Mouse (Mus musculus) MEL (cell line): ENCODE results near the gene Fdxr. TPM values are rescaled to one million over a fixed set of nuclear protein-coding genes. Genes with fewer than 3 reads are reported as not detected.

Experiments
- DNase-seq: peaks from one replicate; pipeline ENCODE4 v3.0.0; 2011; ENCODE audit warnings: low read depth, low spot score
- H3K27ac ChIP-seq: 2 replicates; pipeline ENCODE4 v1.5.1; 2012; ENCODE audit warnings: low read depth, mild to moderate bottlenecking, control low read depth, low read length, moderate library complexity; ENCODE audit not compliant: control insufficient read depth
- H3K27me3 ChIP-seq, 2 experiments: fragments of 150-350 bp in 1 of 2; sonication (generic) in 1 of 2; 2 replicates each; pipeline ENCODE4 v1.6.1; 2012; ENCODE audit warnings: low read length in 2 of 2, mild to moderate bottlenecking in 2 of 2, improper control_type of control experiment in 1 of 2, moderate library complexity in 1 of 2; ENCODE audit not compliant: insufficient read depth in 2 of 2, control insufficient read depth in 1 of 2
- H3K36me3 ChIP-seq, 2 experiments: 2 replicates each; pipeline ENCODE4 v1.6.1; 2012 to 2014; ENCODE audit warnings: low read length in 2 of 2, improper control_type of control experiment in 1 of 2, inconsistent platforms in 1 of 2, mild to moderate bottlenecking in 1 of 2; ENCODE audit not compliant: insufficient read depth in 2 of 2, control insufficient read depth in 1 of 2
- H3K4me1 ChIP-seq, 2 experiments: fragments of 150-350 bp in 1 of 2; sonication (generic) in 1 of 2; 2 replicates each; pipeline ENCODE4 v1.6.1; 2012; ENCODE audit warnings: low read length in 2 of 2, improper control_type of control experiment in 1 of 2, mild to moderate bottlenecking in 1 of 2; ENCODE audit not compliant: insufficient read depth in 2 of 2, control insufficient read depth in 1 of 2
- H3K4me3 ChIP-seq, 2 experiments: fragments of 150-350 bp in 1 of 2; sonication (generic) in 1 of 2; 2 replicates each; pipeline ENCODE4 v1.5.1; 2012; ENCODE audit warnings: low read depth in 2 of 2, low read length in 2 of 2, mild to moderate bottlenecking in 2 of 2, moderate library complexity in 2 of 2, control low read depth in 1 of 2, improper control_type of control experiment in 1 of 2; ENCODE audit not compliant: control insufficient read depth in 1 of 2, insufficient read depth in 1 of 2
- H3K79me2 ChIP-seq: 2 replicates; pipeline ENCODE4 v1.6.1; 2012; ENCODE audit warnings: mild to moderate bottlenecking, low read length, moderate library complexity; ENCODE audit not compliant: control insufficient read depth, poor library complexity, insufficient read depth
- H3K9ac ChIP-seq: 2 replicates; pipeline ENCODE4 v1.6.1; 2012; ENCODE audit warnings: low read depth, mild to moderate bottlenecking, control low read depth, low read length, moderate library complexity; ENCODE audit not compliant: control insufficient read depth, poor library complexity, severe bottlenecking
- H3K9me3 ChIP-seq: fragments of 150-350 bp; sonication (generic); replicated peaks from 2 replicates; pipeline ENCODE4 v1.6.1; 2012; ENCODE audit warnings: mild to moderate bottlenecking, low read length, improper control_type of control experiment, moderate library complexity; ENCODE audit not compliant: insufficient read depth
- BHLHE40 ChIP-seq: IDR thresholded peaks from 2 replicates; pipeline ENCODE4 v1.6.1; 2012; ENCODE audit warnings: low read depth, mild to moderate bottlenecking, inconsistent platforms, low read length, improper control_type of control experiment, borderline replicate concordance
- ETS1 ChIP-seq: IDR thresholded peaks from 2 replicates; pipeline ENCODE4 v1.6.1; 2012; ENCODE audit warnings: low read depth, mild to moderate bottlenecking, inconsistent platforms, low read length, improper control_type of control experiment, moderate library complexity
- MAFK ChIP-seq: IDR thresholded peaks from 2 replicates; pipeline ENCODE4 v1.6.1; 2011; ENCODE audit warnings: low read depth, mild to moderate bottlenecking, low read length, improper control_type of control experiment, borderline replicate concordance
- MAX ChIP-seq: IDR thresholded peaks from 2 replicates; pipeline ENCODE4 v1.6.1; 2011; ENCODE audit warnings: low read length, improper control_type of control experiment
- MYB ChIP-seq: IDR thresholded peaks from 2 replicates; pipeline ENCODE4 v1.6.1; 2011; ENCODE audit warnings: mild to moderate bottlenecking, low read depth, low read length, improper control_type of control experiment
- MYC ChIP-seq: IDR thresholded peaks from 2 replicates; pipeline ENCODE4 v1.6.1; 2011; ENCODE audit warnings: low read depth, mild to moderate bottlenecking, low read length, improper control_type of control experiment, moderate library complexity
- NELFE ChIP-seq: IDR thresholded peaks from 2 replicates; pipeline ENCODE4 v1.6.1; 2011; ENCODE audit warnings: low read depth, low read length, improper control_type of control experiment
- POLR2AphosphoS2 ChIP-seq: IDR thresholded peaks from 2 replicates; pipeline ENCODE4 v1.6.1; 2011; ENCODE audit warnings: low read length, improper control_type of control experiment
- RCOR1 ChIP-seq: IDR thresholded peaks from 2 replicates; pipeline ENCODE4 v1.6.1; 2012; ENCODE audit warnings: low read depth, mild to moderate bottlenecking, inconsistent platforms, low read length, improper control_type of control experiment
- SIN3A ChIP-seq: IDR thresholded peaks from 2 replicates; pipeline ENCODE4 v1.6.1; 2012; ENCODE audit warnings: low read length, improper control_type of control experiment, inconsistent platforms
- SMC3 ChIP-seq: IDR thresholded peaks from 2 replicates; pipeline ENCODE4 v1.6.1; 2011; ENCODE audit warnings: low read depth, low read length, improper control_type of control experiment
- UBTF ChIP-seq: IDR thresholded peaks from 2 replicates; pipeline ENCODE4 v1.6.1; 2012; ENCODE audit warnings: low read depth, mild to moderate bottlenecking, inconsistent platforms, low read length, improper control_type of control experiment, moderate library complexity, borderline replicate concordance; ENCODE audit not compliant: insufficient read depth
- USF1 ChIP-seq: IDR thresholded peaks from 2 replicates; pipeline ENCODE4 v1.6.1; 2014; ENCODE audit warnings: low read depth, mild to moderate bottlenecking, inconsistent platforms, low read length, improper control_type of control experiment, moderate library complexity
- USF2 ChIP-seq, 2 experiments: IDR thresholded peaks; 2 replicates each; pipeline ENCODE4 v1.6.1; 2011 to 2012; ENCODE audit warnings: improper control_type of control experiment in 2 of 2, low read length in 2 of 2, borderline replicate concordance in 1 of 2, inconsistent platforms in 1 of 2, low read depth in 1 of 2, mild to moderate bottlenecking in 1 of 2; ENCODE audit not compliant: insufficient read depth in 1 of 2
- ZC3H11A ChIP-seq: IDR thresholded peaks from 2 replicates; pipeline ENCODE4 v1.6.1; 2012; ENCODE audit warnings: low read depth, mild to moderate bottlenecking, inconsistent platforms, low read length, improper control_type of control experiment
- ZKSCAN1 ChIP-seq: IDR thresholded peaks from 2 replicates; pipeline ENCODE4 v1.6.1; 2012; ENCODE audit warnings: low read depth, mild to moderate bottlenecking, inconsistent platforms, low read length, improper control_type of control experiment, moderate library complexity
- ZMIZ1 ChIP-seq: IDR thresholded peaks from 2 replicates; pipeline ENCODE4 v1.6.1; 2012; ENCODE audit warnings: low read depth, mild to moderate bottlenecking, inconsistent platforms, low read length, improper control_type of control experiment, moderate library complexity
- ZNF384 ChIP-seq: IDR thresholded peaks from 2 replicates; pipeline ENCODE4 v1.6.1; 2012; ENCODE audit warnings: low read depth, mild to moderate bottlenecking, inconsistent platforms, low read length, improper control_type of control experiment
- polyA plus RNA-seq, 2 experiments: library from polyadenylated mRNA; stranded (reverse) in 1 of 2; unstranded in 1 of 2; fragments of >175 nt in 1 of 2; fragments of >200 nt in 1 of 2; gene quantifications; 2 replicates each; pipeline versions ENCODE4 v1.2.1 to v1.2.4; 2012; ENCODE audit warnings: low replicate concordance in 2 of 2, low read depth in 1 of 2; ENCODE audit not compliant: insufficient read length in 2 of 2, insufficient read depth in 1 of 2, missing spikeins in 1 of 2
- total RNA-seq: library from RNA; depleted of rRNA; stranded (reverse); fragments of 300-350 nt; gene quantifications from 2 replicates; pipeline ENCODE4 v1.2.3, GENCODE M21; 2012

Gene Fdxr
- total and polyA plus RNA-seq, 3 experiments: 32.7 to 37.7 TPM; not detected in 1

DNA sequence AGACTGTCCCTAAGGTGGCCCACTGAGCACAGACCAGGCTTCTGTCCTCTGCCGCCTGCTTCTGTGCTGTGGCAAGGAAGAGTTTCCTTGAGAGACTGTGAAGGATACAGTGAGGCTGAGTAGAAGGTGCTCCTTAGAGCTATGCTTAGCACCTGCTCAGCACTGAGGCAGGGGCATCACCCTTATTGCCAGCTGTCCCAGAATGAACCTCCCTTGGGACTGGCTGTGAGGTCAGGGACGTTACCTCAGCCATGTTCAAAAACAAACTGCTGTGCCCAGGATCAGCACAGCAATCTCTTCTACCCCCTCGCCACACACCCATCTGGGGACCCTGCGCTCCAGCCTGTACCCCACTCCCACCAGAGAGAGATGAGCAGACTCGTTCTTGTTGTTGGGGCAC is 44.0 kb downstream of the Fdxr start:
- DNase-seq: no peak
- Histone ChIP-seq H3K9ac (no peak overlapping the region), H3K9me3 (no peaks in the 10 kb centered on the region), H3K36me3 (no peaks in the 10 kb centered on the region; a peak in 1 of 4 replicates), H3K4me3 (no peak overlapping the region), H3K79me2 (no peaks in the 10 kb centered on the region), H3K4me1 (no peaks in the 10 kb centered on the region), H3K27ac (no peak overlapping the region), H3K27me3 (no peaks in the 10 kb centered on the region)
- TF ChIP-seq SIN3A (no peak), UBTF (no peak), BHLHE40 (no peak), ZMIZ1 (no peak), MAX (no peak), ETS1 (no peak)

DNA sequence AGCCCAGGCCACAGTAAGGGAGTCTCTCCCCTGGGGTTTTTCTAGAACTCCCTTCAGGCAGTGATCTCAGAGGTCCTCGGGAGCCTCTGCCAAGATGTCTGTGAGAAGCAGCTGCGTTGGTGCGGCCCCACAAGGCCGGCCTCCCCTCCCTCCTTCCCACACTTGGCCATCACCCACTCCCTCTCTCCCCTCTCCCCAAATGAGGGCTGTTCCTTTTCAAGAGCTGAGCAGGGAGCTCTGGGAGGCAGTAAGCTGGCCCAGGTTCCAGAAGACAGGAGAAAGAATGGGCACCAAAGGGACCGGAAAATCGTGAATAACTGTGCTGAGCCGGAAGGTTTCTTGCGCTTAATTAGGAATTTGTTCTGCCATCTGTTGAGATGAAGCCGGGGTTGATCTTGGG is 44.9 kb downstream of the Fdxr start:
- no peaks in the 10 kb centered on the region for H3K4me1 ChIP-seq
- H3K36me3 ChIP-seq: no peaks in the 10 kb centered on the region; a peak in 1 of 4 replicates
- H3K4me3 ChIP-seq: no peak overlapping the region

DNA sequence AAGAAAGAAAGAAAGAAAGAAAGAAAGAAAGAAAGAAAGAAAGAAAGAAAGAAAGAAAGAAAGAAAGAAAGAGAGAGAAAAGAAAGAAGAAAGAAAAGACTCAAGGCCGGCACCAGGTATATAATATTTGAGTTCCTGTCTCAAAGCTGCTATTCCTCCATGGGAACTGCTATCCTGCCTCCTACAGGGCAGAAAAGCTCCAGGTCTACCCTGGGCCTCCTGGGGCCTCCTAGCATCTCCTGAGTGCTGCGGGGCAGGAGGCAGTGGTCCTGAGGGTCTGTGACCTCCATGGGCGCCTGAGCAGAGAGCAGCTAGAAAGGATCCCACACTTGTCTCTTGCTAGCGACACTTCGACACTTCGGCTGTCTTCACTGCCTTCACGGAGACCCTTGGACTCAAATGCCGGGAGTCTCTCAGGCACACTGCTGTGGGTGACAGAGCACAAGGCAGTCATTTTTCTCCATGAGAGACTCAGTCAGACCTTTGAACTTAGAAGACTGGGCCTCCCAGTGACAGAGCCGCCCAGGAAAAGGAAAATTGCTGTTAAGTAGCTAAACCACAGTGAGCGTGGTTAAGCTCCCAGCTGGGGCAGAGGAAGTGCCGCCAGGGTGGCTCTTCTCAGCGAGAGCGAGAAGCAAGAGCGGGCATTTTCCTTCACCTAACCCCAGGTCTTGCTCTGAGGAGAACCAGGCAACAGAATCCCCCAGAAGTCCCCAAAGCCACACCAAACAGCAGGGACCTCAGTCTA is 45.5 kb downstream of the Fdxr start:
- no peaks in the 10 kb centered on the region for H3K9me3 ChIP-seq
- H3K4me3 ChIP-seq: no peak overlapping the region
- H3K9ac ChIP-seq: no peak overlapping the region
- H3K4me1 ChIP-seq: peaks cover 0 to 3% of the 10 kb centered on the region in 2 experiments; a peak in 2 of 4 replicates
- H3K27me3 ChIP-seq: no peaks in the 10 kb centered on the region
- no peaks in the 10 kb centered on the region; a peak in 1 of 4 replicates for H3K36me3 ChIP-seq
- no peaks in the 10 kb centered on the region for H3K79me2 ChIP-seq
- no peak for DNase-seq
- no peak overlapping the region for H3K27ac ChIP-seq
- TF ChIP-seq MYB (no peak), ZNF384 (no peak), USF2 (IDR thresholded peaks at IDR 0.05; ENCODE audit: borderline replicate concordance in 1 of 2, insufficient read depth in 1 of 2, low read depth in 1 of 2, low read length in 2 of 2) (no peak), USF1 (no peak), RCOR1 (no peak), NELFE (no peak), MYC (no peak), SMC3 (no peak), POLR2AphosphoS2 (no peak), MAFK (no peak), ZC3H11A (no peak)
- TF ChIP-seq, all 39 proteins: peak for 0

More for the DNA sequence above, 44.9 kb downstream of the Fdxr start:
- Histone ChIP-seq H3K9ac (no peak overlapping the region), H3K27ac (no peak overlapping the region), H3K79me2 (no peaks in the 10 kb centered on the region), H3K9me3 (no peaks in the 10 kb centered on the region)
- TF ChIP-seq UBTF (no peak), ZKSCAN1 (no peak)
- TF ChIP-seq, all 39 proteins: peak for 0
- DNase-seq: no peak
- H3K27me3 ChIP-seq: no peaks in the 10 kb centered on the region
